Comparison of ENCODE assay signal across 8 mouse cellular contexts in the genomic region with DNA sequence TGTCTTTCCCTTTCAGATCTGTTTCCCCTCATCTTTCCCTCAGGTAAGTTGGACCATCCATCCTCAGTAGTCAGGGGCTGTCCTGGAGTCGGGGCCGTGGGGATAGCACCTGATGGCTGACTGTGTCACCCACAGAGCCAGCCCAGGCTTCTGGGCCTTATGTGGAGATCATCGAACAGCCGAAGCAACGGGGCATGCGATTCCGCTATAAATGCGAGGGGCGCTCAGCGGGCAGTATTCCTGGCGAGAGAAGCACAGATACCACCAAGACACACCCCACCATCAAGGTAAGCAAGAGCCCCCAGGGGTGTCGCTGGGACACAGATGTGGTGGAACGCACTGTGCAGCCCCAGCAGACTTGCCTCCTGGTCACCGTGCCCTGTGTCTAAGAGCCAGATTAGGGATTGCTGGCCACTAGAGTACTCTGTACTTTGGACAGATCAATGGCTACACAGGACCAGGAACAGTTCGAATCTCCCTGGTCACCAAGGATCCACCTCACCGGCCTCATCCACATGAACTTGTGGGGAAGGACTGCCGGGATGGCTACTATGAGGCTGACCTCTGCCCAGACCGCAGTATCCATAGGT. TPM values are rescaled to one million over a fixed set of nuclear protein-coding genes. Genes with fewer than 3 reads are reported as not detected.
DNase-seq lines count a peak whose midpoint lies in the region; ATAC-seq and TF ChIP-seq lines count a peak whose summit lies in the region.

No protein-coding gene starts in this region.

- peaks cover 49% of the 10 kb centered on the region for H3K36me3 ChIP-seq in heart, embryonic 10.5 days
- peaks cover 51% of the 10 kb centered on the region for H3K36me3 ChIP-seq in E14TG2a.4 (ENCODE audit: insufficient read depth, low read length)
- peaks cover 45% of the 10 kb centered on the region for H3K36me3 ChIP-seq in forebrain, postnatal 0 days (ENCODE audit: insufficient read depth)
- H3K36me3 ChIP-seq in liver, embryonic 16.5 days (ENCODE audit: control insufficient read depth, insufficient read depth), result peaks cover 33% of the 10 kb centered on the region

- TF ChIP-seq CTCF in E14TG2a.4 (conservative IDR thresholded peaks at IDR 0.05; ENCODE audit: low read length), result no peak
- TF ChIP-seq CTCF in forebrain, postnatal 0 days (IDR thresholded peaks at IDR 0.05; ENCODE audit: low read depth), result no peak

- ATAC-seq in forebrain, postnatal 0 days, result no peak
- no peak for ATAC-seq in liver, embryonic 16.5 days (ENCODE audit: low read depth)
- ATAC-seq in megakaryocyte progenitor cell, adult 5-6 weeks (replicated peaks; ENCODE audit: poor library complexity), result no peak

- 89% methylated on average over 18 of the region's 18 CpGs for WGBS in heart, embryonic 10.5 days
- WGBS in forebrain, postnatal 0 days, result 91% methylated on average over 18 of the region's 18 CpGs
- WGBS in liver, embryonic 16.5 days (ENCODE audit: insufficient replicate concordance), result 84% methylated on average over 18 of the region's 18 CpGs

- peak overlapping the region; percentile 80 for H3K4me3 ChIP-seq in heart, embryonic 10.5 days
- H3K4me3 ChIP-seq in E14TG2a.4 (replicated peaks; ENCODE audit: low read length), result peak overlapping the region; percentile 86
- H3K4me3 ChIP-seq in forebrain, postnatal 0 days (ENCODE audit: low read depth, low read length), result peak overlapping the region; percentile 90
- H3K4me3 ChIP-seq in liver, embryonic 16.5 days (ENCODE audit: low read depth, low read length), result peak overlapping the region; percentile 92

- no peaks in the 10 kb centered on the region for H3K9me3 ChIP-seq in heart, embryonic 10.5 days
- H3K9me3 ChIP-seq in E14TG2a.4 (ENCODE audit: low read length), result no peaks in the 10 kb centered on the region
- H3K9me3 ChIP-seq in forebrain, postnatal 0 days (ENCODE audit: low read length), result no peaks in the 10 kb centered on the region
- no peaks in the 10 kb centered on the region for H3K9me3 ChIP-seq in liver, embryonic 16.5 days (replicated peaks; ENCODE audit: control insufficient read depth, low read length)

- no peaks in the 10 kb centered on the region for H3K27me3 ChIP-seq in heart, embryonic 10.5 days (ENCODE audit: insufficient read depth, poor library complexity, severe bottlenecking)
- H3K27me3 ChIP-seq in E14TG2a.4 (ENCODE audit: insufficient read depth, low read length), result no peaks in the 10 kb centered on the region
- H3K27me3 ChIP-seq in forebrain, postnatal 0 days (ENCODE audit: insufficient read depth, low read length), result no peaks in the 10 kb centered on the region
- H3K27me3 ChIP-seq in liver, embryonic 16.5 days (ENCODE audit: control insufficient read depth, insufficient read depth, low read depth, low read length), result no peaks in the 10 kb centered on the region

- peak overlapping the region; percentile 93 for H3K4me2 ChIP-seq in forebrain, postnatal 0 days (ENCODE audit: low read depth)
- peak overlapping the region; percentile 96 for H3K4me2 ChIP-seq in liver, embryonic 16.5 days (ENCODE audit: low read depth, low read length)

- H3K4me1 ChIP-seq in heart, embryonic 10.5 days, result peaks cover 52% of the 10 kb centered on the region
- peaks cover 55% of the 10 kb centered on the region for H3K4me1 ChIP-seq in E14TG2a.4 (replicated peaks; ENCODE audit: low read depth, low read length)
- peaks cover 13% of the 10 kb centered on the region for H3K4me1 ChIP-seq in forebrain, postnatal 0 days (ENCODE audit: insufficient read depth)
- H3K4me1 ChIP-seq in liver, embryonic 16.5 days (ENCODE audit: control insufficient read depth, low read depth, low read length), result peaks cover 29% of the 10 kb centered on the region

- peak overlapping the region; percentile 97 for H3K27ac ChIP-seq in heart, embryonic 10.5 days
- H3K27ac ChIP-seq in forebrain, postnatal 0 days (ENCODE audit: low read depth, low read length), result no peak overlapping the region
- H3K27ac ChIP-seq in liver, embryonic 16.5 days (ENCODE audit: low read length), result peak overlapping the region; percentile 87

- DNase-seq in heart, embryonic 10.5 days (ENCODE audit: low spot score), result no peak
- DNase-seq in heart, postnatal 4 days, result no peak
- DNase-seq in forebrain, postnatal 0 days, result no peak
- no peak for DNase-seq in frontal cortex, postnatal 14 days (ENCODE audit: low spot score in 2 of 2)
- DNase-seq in thymus, postnatal 0 days (ENCODE audit: low spot score), result no peak

- H3K9ac ChIP-seq in forebrain, postnatal 0 days, result peak overlapping the region; percentile 91
- H3K9ac ChIP-seq in liver, embryonic 16.5 days (ENCODE audit: low read depth, low read length), result peak overlapping the region; percentile 94

RNA-seq across cellular contexts. Expression of a gene that starts 1.2 kb away (rescaled TPM):
- polyA plus RNA-seq in heart, embryonic 10.5 days (2016; fragmentation: Nextera tagmentation; extraction: Ambion mirVana), result 36.8 and 38.1 TPM in 2 replicates
- total RNA-seq in heart, postnatal 4 days (2021), result 10 to 100 TPM; 33.0 to 38.6 TPM
- 23.2 and 34.8 TPM in 2 replicates for total RNA-seq in forebrain, postnatal 0 days (2014; rRNA removed)
- 26.8 and 32.3 TPM in 2 replicates for polyA plus RNA-seq in forebrain, postnatal 0 days (2015; fragmentation: Nextera tagmentation; extraction: Ambion mirVana)
- polyA plus RNA-seq in liver, embryonic 16.5 days (2015; fragmentation: Nextera tagmentation; extraction: Ambion mirVana), result 21.6 and 23.6 TPM in 2 replicates
- 37.2 and 40.0 TPM in 2 replicates for total RNA-seq in megakaryocyte progenitor cell, adult 5-6 weeks (2015)
- 36.4 and 43.2 TPM in 2 replicates for total RNA-seq in megakaryocyte progenitor cell, adult 5-6 weeks (2017)
- polyA plus RNA-seq in thymus, postnatal 0 days (2015; fragmentation: Nextera tagmentation; extraction: Ambion mirVana), result 50.0 and 56.2 TPM in 2 replicates

RNA-seq across cellular contexts. Expression of a gene that starts 25.0 kb away (rescaled TPM):
- polyA plus RNA-seq in heart, embryonic 10.5 days (2016; fragmentation: Nextera tagmentation; extraction: Ambion mirVana), result 24.7 and 28.9 TPM in 2 replicates
- total RNA-seq in heart, postnatal 4 days (2021), result 10 to 100 TPM; 40.2 to 42.2 TPM
- total RNA-seq in forebrain, postnatal 0 days (2014; rRNA removed), result 16.6 and 18.3 TPM in 2 replicates
- 14.6 and 19.6 TPM in 2 replicates for polyA plus RNA-seq in forebrain, postnatal 0 days (2015; fragmentation: Nextera tagmentation; extraction: Ambion mirVana)
- polyA plus RNA-seq in liver, embryonic 16.5 days (2015; fragmentation: Nextera tagmentation; extraction: Ambion mirVana), result 19.7 and 22.3 TPM in 2 replicates
- total RNA-seq in megakaryocyte progenitor cell, adult 5-6 weeks (2015), result 16.4 and 24.2 TPM in 2 replicates
- 19.2 and 24.0 TPM in 2 replicates for total RNA-seq in megakaryocyte progenitor cell, adult 5-6 weeks (2017)
- polyA plus RNA-seq in thymus, postnatal 0 days (2015; fragmentation: Nextera tagmentation; extraction: Ambion mirVana), result 37.4 and 39.2 TPM in 2 replicates

RNA-seq across cellular contexts. Expression of a gene that starts 28.5 kb away (rescaled TPM):
- polyA plus RNA-seq in heart, embryonic 10.5 days (2016; fragmentation: Nextera tagmentation; extraction: Ambion mirVana), result 33.2 and 35.4 TPM in 2 replicates
- 10 to 100 TPM; 38.3 to 49.2 TPM for total RNA-seq in heart, postnatal 4 days (2021)
- total RNA-seq in forebrain, postnatal 0 days (2014; rRNA removed), result 131 and 150 TPM in 2 replicates
- 62.8 and 72.6 TPM in 2 replicates for polyA plus RNA-seq in forebrain, postnatal 0 days (2015; fragmentation: Nextera tagmentation; extraction: Ambion mirVana)
- 15.9 and 16.4 TPM in 2 replicates for polyA plus RNA-seq in liver, embryonic 16.5 days (2015; fragmentation: Nextera tagmentation; extraction: Ambion mirVana)
- total RNA-seq in megakaryocyte progenitor cell, adult 5-6 weeks (2015), result 35.1 and 40.2 TPM in 2 replicates
- total RNA-seq in megakaryocyte progenitor cell, adult 5-6 weeks (2017), result 51.8 and 60.1 TPM in 2 replicates
- polyA plus RNA-seq in thymus, postnatal 0 days (2015; fragmentation: Nextera tagmentation; extraction: Ambion mirVana), result 65.3 and 73.8 TPM in 2 replicates

RNA-seq across cellular contexts. Expression of a gene that starts 36.8 kb away (rescaled TPM):
- 113 and 142 TPM in 2 replicates for polyA plus RNA-seq in heart, embryonic 10.5 days (2016; fragmentation: Nextera tagmentation; extraction: Ambion mirVana)
- 10 to 100 TPM; 92.4 to 94.5 TPM for total RNA-seq in heart, postnatal 4 days (2021)
- total RNA-seq in forebrain, postnatal 0 days (2014; rRNA removed), result 29.0 and 34.1 TPM in 2 replicates
- 49.8 and 59.9 TPM in 2 replicates for polyA plus RNA-seq in forebrain, postnatal 0 days (2015; fragmentation: Nextera tagmentation; extraction: Ambion mirVana)
- polyA plus RNA-seq in liver, embryonic 16.5 days (2015; fragmentation: Nextera tagmentation; extraction: Ambion mirVana), result 92.2 and 115 TPM in 2 replicates
- 80.3 and 150 TPM in 2 replicates for total RNA-seq in megakaryocyte progenitor cell, adult 5-6 weeks (2015)
- total RNA-seq in megakaryocyte progenitor cell, adult 5-6 weeks (2017), result 83.2 and 112 TPM in 2 replicates
- 127 and 157 TPM in 2 replicates for polyA plus RNA-seq in thymus, postnatal 0 days (2015; fragmentation: Nextera tagmentation; extraction: Ambion mirVana)

RNA-seq across cellular contexts. Expression of a gene that starts 50.0 kb away (rescaled TPM):
- 33.6 and 36.0 TPM in 2 replicates for polyA plus RNA-seq in heart, embryonic 10.5 days (2016; fragmentation: Nextera tagmentation; extraction: Ambion mirVana)
- total RNA-seq in heart, postnatal 4 days (2021), result 10 to 100 TPM; 39.8 to 40.0 TPM
- 14.4 and 19.7 TPM in 2 replicates for total RNA-seq in forebrain, postnatal 0 days (2014; rRNA removed)
- polyA plus RNA-seq in forebrain, postnatal 0 days (2015; fragmentation: Nextera tagmentation; extraction: Ambion mirVana), result 8.7 and 9.0 TPM in 2 replicates
- 12.9 and 15.2 TPM in 2 replicates for polyA plus RNA-seq in liver, embryonic 16.5 days (2015; fragmentation: Nextera tagmentation; extraction: Ambion mirVana)
- total RNA-seq in megakaryocyte progenitor cell, adult 5-6 weeks (2015), result 13.0 and 16.1 TPM in 2 replicates
- total RNA-seq in megakaryocyte progenitor cell, adult 5-6 weeks (2017), result 19.2 and 22.9 TPM in 2 replicates
- 25.7 and 29.2 TPM in 2 replicates for polyA plus RNA-seq in thymus, postnatal 0 days (2015; fragmentation: Nextera tagmentation; extraction: Ambion mirVana)
